Mouse (Mus musculus) neural tube, embryonic 13.5 days (tissue): ENCODE measurements around the gene Tmem220. TPM values are rescaled to one million over a fixed set of nuclear protein-coding genes. Genes with fewer than 3 reads are reported as not detected.

Experiments
- ATAC-seq: fragments of 200-750 bp; cut with Nextera tagmentation; 2 replicates; pipeline ENCODE4 v1.8.0; 2017; ENCODE audit warnings: low read depth, mild to moderate bottlenecking, moderate TSS enrichment, moderate library complexity
- H3K27ac ChIP-seq: fragments of 300-500 bp; sonication (generic); replicated peaks from 2 replicates; pipeline ENCODE4 v1.5.1; 2015; ENCODE audit warnings: moderate library complexity, mild to moderate bottlenecking, inconsistent platforms
- H3K27me3 ChIP-seq: fragments of 300-500 bp; sonication (generic); 2 replicates; pipeline ENCODE4 v1.6.1; 2015; ENCODE audit warnings: mild to moderate bottlenecking, inconsistent platforms
- H3K36me3 ChIP-seq: fragments of 300-500 bp; sonication (generic); 2 replicates; pipeline ENCODE4 v1.6.1; 2015; ENCODE audit warnings: mild to moderate bottlenecking, inconsistent platforms
- H3K4me1 ChIP-seq: fragments of 300-500 bp; sonication (generic); replicated peaks from 2 replicates; pipeline ENCODE4 v1.6.1; 2015; ENCODE audit warnings: inconsistent platforms
- H3K4me2 ChIP-seq: fragments of 300-500 bp; sonication (generic); 2 replicates; pipeline ENCODE4 v1.6.1; 2015; ENCODE audit warnings: inconsistent platforms, mild to moderate bottlenecking, moderate library complexity
- H3K4me3 ChIP-seq: fragments of 300-500 bp; sonication (generic); 2 replicates; pipeline ENCODE4 v1.5.1; 2015; ENCODE audit warnings: mild to moderate bottlenecking, inconsistent platforms
- H3K9ac ChIP-seq: fragments of 300-500 bp; sonication (generic); 2 replicates; pipeline ENCODE4 v1.6.1; 2015; ENCODE audit warnings: moderate library complexity, mild to moderate bottlenecking, inconsistent platforms
- H3K9me3 ChIP-seq: fragments of 300-500 bp; sonication (generic); 2 replicates; pipeline ENCODE4 v1.6.1; 2016; ENCODE audit warnings: inconsistent platforms
- WGBS: fragments of 180-500 bp; shearing (Covaris S2); methylation state at CpG from one replicate; pipeline ENCODE4 v1.1.7; 2015; 5-methylcytosine and 5-hydroxymethylcytosine counted together
- polyA plus RNA-seq: library from polyadenylated mRNA; unstranded; fragments of >200 nt; fragmentation: Nextera tagmentation; extraction: Ambion mirVana; gene quantifications from 2 replicates; pipeline ENCODE4 v1.2.1, GENCODE M21; 2015

Tmem220 gene
- polyA plus RNA-seq, 1 experiment from 2014 or later, result 0.87 TPM

DNA sequence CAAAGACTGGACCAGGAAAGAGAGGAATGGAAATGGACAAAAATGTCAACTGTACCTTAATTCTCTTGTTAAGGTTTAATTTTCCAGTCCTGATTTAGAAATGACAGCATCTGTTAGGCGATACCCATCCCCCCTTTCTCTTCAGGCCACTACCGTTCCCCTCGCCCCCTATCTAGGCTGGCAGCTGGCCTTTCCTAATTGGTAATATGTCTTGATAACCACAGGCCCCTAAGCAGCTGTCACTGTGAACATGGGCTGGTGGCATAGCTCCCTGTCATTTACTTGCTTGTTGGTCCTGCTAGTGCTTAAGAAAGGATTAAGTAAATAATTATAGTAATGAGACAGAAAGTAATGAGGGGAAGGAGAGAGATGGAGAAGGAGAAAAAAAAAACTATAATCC, 52.5 kb downstream of the Tmem220 start:
- Histone ChIP-seq H3K27me3 (no peaks in the 10 kb centered on the region), H3K9ac (no peak overlapping the region), H3K27ac (no peak overlapping the region), H3K9me3 (no peaks in the 10 kb centered on the region), H3K36me3 (no peaks in the 10 kb centered on the region), H3K4me1 (peaks cover 20% of the 10 kb centered on the region), H3K4me3 (no peak overlapping the region), H3K4me2 (no peak overlapping the region)
- 44% methylated on average over 3 of the region's 3 CpGs for WGBS
- ATAC-seq, result no peak

- Histone ChIP-seq H3K27ac (no peak within 1 kb of the TSS), H3K9me3 (no peaks in the 10 kb centered on the region), H3K9ac (no peak within 1 kb of the TSS), H3K36me3 (no peaks in the 10 kb centered on the region), H3K27me3 (0 out of 2 replicates have a peak, but pooled peaks cover 3% of the 10 kb centered on the region), H3K4me3 (no peak within 1 kb of the TSS), H3K4me1 (peaks cover 20% of the 10 kb centered on the region), H3K4me2 (no peak within 1 kb of the TSS)
- 81% methylated on average over 5 of the region's 5 CpGs for WGBS
- no peak for ATAC-seq
Measured at GRCm38 (mm10) chr11:67078000-67078399, 53.0 kb downstream of the Tmem220 start, which contains the start of gene Myh3. Gene Myh3, plus strand, starts transcription at chr11:67078300.

DNA sequence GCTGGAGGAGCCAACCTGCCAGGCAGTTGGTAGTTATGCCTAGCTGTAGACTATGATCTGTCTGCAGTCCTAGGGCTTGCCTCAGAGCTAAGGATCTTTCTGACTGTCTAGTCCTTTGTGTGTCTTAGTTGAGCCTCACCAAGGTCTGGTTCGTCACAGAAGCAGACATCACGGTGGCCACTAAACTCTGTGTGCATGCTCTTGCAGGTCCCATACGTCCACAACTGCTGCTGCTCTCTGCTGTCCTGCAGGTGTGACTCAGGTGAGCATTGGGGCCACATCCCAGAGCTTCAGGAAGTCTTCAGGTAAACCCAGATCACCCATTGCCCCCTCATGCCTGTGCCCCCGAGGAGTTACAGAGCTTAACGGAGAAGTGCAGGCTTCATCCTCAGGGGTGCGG, 53.9 kb downstream of the Tmem220 start:
- H3K4me2 ChIP-seq, result no peak overlapping the region
- no peaks in the 10 kb centered on the region for H3K36me3 ChIP-seq
- H3K9ac ChIP-seq, result no peak overlapping the region
- peaks cover 20% of the 10 kb centered on the region for H3K4me1 ChIP-seq
- no peak for ATAC-seq
- no peak overlapping the region for H3K27ac ChIP-seq
- peaks cover 12% of the 10 kb centered on the region for H3K27me3 ChIP-seq
- no peak overlapping the region for H3K4me3 ChIP-seq
- 89% methylated on average over 6 of the region's 6 CpGs for WGBS
- H3K9me3 ChIP-seq, result no peaks in the 10 kb centered on the region

GRCm38 (mm10) chr11:67079740-67080139, 54.8 kb downstream of the Tmem220 start:
- peaks cover 20% of the 10 kb centered on the region for H3K4me1 ChIP-seq
- ATAC-seq, result no peak
- WGBS, result 49% methylated on average over 11 of the region's 11 CpGs
- no peaks in the 10 kb centered on the region for H3K9me3 ChIP-seq
- H3K27me3 ChIP-seq, result peaks cover 21% of the 10 kb centered on the region
- H3K27ac ChIP-seq, result no peak overlapping the region; the same call in 1 of the 2 replicates
- no peak overlapping the region for H3K4me3 ChIP-seq
- no peak overlapping the region for H3K4me2 ChIP-seq
- 0 out of 2 replicates have a peak overlapping the region, but pooled peaks have one; percentile 17 for H3K9ac ChIP-seq
- no peaks in the 10 kb centered on the region for H3K36me3 ChIP-seq

DNA sequence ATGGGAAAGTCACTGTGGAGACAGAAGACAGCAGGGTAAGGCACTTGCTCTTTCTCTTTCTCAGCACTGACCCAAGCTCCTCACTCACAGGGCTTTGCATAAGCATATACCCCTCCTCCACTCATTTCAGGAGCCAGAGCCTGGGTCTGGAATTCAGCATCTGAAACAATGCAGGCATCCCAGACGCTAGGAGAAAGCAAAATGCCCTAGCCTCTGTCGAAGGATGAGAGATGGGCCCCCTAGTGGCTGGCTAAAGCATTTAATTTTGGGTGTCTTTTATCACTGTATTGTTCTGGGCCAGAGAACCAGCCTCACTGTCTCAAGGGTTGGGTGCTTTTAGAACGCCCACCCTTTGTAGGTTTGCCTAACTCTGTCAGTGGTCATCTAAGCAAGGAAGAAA, 55.2 kb downstream of the Tmem220 start:
- Histone ChIP-seq H3K4me2 (no peak overlapping the region), H3K9me3 (no peaks in the 10 kb centered on the region), H3K27me3 (peaks cover 25% of the 10 kb centered on the region), H3K4me3 (no peak overlapping the region), H3K36me3 (no peaks in the 10 kb centered on the region), H3K9ac (0 out of 2 replicates have a peak overlapping the region, but pooled peaks have one; percentile 17), H3K4me1 (peaks cover 16% of the 10 kb centered on the region), H3K27ac (no peak overlapping the region; the same call in 1 of the 2 replicates)
- peak; percentile 29 for ATAC-seq
- WGBS, result 2% methylated on average over 3 of the region's 3 CpGs

DNA sequence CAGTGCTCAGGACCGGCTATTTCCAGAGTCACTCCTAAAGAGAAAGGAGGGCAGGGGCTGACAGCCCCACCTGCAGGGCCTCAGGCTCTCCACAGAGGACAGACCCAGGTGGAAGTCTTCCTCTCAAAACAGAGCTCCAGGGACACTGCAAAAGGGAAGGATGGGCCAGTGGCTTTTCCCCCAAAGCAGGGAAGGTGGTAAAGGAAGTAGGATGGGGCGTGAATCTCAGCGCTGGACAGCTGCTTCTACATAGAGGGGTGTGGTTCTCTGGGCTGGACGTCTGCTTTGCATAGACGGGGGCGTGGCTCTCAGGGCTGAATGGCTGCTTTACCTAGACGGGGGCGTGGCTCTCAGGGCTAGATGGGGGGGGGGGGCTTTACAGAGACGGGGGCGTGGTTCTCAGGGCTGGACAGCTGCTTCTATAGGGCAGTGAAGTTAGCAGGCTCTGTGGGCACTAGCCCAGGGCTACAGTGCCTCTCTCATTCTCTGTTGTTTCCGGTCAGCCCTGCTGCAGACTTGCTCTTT, 56.2 kb downstream of the Tmem220 start:
- ATAC-seq, result peak; percentile 53; the same call in 1 of the 2 replicates
- WGBS, result 6% methylated on average over 11 of the region's 11 CpGs
- H3K4me2 ChIP-seq, result 0 out of 2 replicates have a peak overlapping the region, but pooled peaks have one; percentile 5

GRCm38 (mm10) chr11:67082188-67082587, 57.2 kb downstream of the Tmem220 start:
- no peak for ATAC-seq

More for the DNA sequence above, 56.2 kb downstream of the Tmem220 start:
- Histone ChIP-seq H3K4me3 (no peak overlapping the region), H3K9me3 (no peaks in the 10 kb centered on the region), H3K27ac (no peak overlapping the region), H3K27me3 (peaks cover 25% of the 10 kb centered on the region), H3K36me3 (no peaks in the 10 kb centered on the region), H3K4me1 (peaks cover 14% of the 10 kb centered on the region), H3K9ac (no peak overlapping the region)

DNA sequence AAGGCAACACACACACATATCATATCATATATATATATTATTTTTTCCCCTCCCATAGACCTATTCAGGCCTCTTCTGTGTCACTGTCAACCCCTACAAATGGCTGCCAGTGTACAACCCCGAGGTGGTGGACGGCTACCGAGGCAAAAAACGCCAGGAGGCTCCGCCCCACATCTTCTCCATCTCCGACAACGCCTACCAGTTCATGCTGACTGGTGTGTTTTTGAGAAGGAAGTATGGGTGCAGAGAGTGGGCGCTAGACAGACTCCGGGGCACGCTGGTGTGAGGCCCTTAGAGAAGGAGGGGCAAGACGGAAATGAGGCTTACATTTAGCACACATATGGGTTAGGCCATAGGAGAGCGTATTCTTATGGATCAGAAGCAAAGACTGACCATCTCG, 57.8 kb downstream of the Tmem220 start:
- no peak overlapping the region for H3K9ac ChIP-seq
- H3K4me3 ChIP-seq, result no peak overlapping the region
- H3K36me3 ChIP-seq, result no peaks in the 10 kb centered on the region
- peaks cover 25% of the 10 kb centered on the region for H3K27me3 ChIP-seq
- no peak for ATAC-seq
- no peaks in the 10 kb centered on the region for H3K9me3 ChIP-seq
- no peak overlapping the region for H3K4me2 ChIP-seq
- 86% methylated on average over 13 of the region's 13 CpGs for WGBS
- H3K27ac ChIP-seq, result no peak overlapping the region
- peaks cover 14% of the 10 kb centered on the region for H3K4me1 ChIP-seq

More at GRCm38 (mm10) chr11:67082188-67082587, 57.2 kb downstream of the Tmem220 start:
- no peak overlapping the region for H3K4me3 ChIP-seq
- H3K4me1 ChIP-seq, result peaks cover 14% of the 10 kb centered on the region
- peaks cover 25% of the 10 kb centered on the region for H3K27me3 ChIP-seq
- no peak overlapping the region for H3K4me2 ChIP-seq
- no peak overlapping the region for H3K9ac ChIP-seq
- no peak overlapping the region for H3K27ac ChIP-seq
- no peaks in the 10 kb centered on the region for H3K9me3 ChIP-seq
- 87% methylated on average over 7 of the region's 7 CpGs for WGBS
- no peaks in the 10 kb centered on the region for H3K36me3 ChIP-seq

- H3K4me3 ChIP-seq, result no peak overlapping the region
- H3K4me2 ChIP-seq, result no peak overlapping the region
- no peaks in the 10 kb centered on the region for H3K36me3 ChIP-seq
- peaks cover 25% of the 10 kb centered on the region for H3K27me3 ChIP-seq
- ATAC-seq, result no peak
- H3K27ac ChIP-seq, result no peak overlapping the region
- no peaks in the 10 kb centered on the region for H3K9me3 ChIP-seq
- H3K4me1 ChIP-seq, result peaks cover 14% of the 10 kb centered on the region
- 75% methylated on average over 6 of the region's 6 CpGs for WGBS
- H3K9ac ChIP-seq, result no peak overlapping the region
Measured at GRCm38 (mm10) chr11:67083239-67083638, 58.3 kb downstream of the Tmem220 start.

- Histone ChIP-seq H3K4me1 (peaks cover 14% of the 10 kb centered on the region), H3K9me3 (no peaks in the 10 kb centered on the region), H3K27ac (no peak overlapping the region), H3K4me2 (no peak overlapping the region), H3K9ac (no peak overlapping the region), H3K27me3 (peaks cover 25% of the 10 kb centered on the region), H3K4me3 (no peak overlapping the region), H3K36me3 (no peaks in the 10 kb centered on the region)
- ATAC-seq, result no peak
- WGBS, result 43% methylated on average over 32 of the region's 32 CpGs
Measured at GRCm38 (mm10) chr11:67083712-67084340, 58.9 kb downstream of the Tmem220 start.
